Mouse (Mus musculus) heart, embryonic 15.5 days (tissue): ENCODE measurements around the gene Depdc5. TPM values are rescaled to one million over a fixed set of nuclear protein-coding genes. Genes with fewer than 3 reads are reported as not detected.
"Not testable (repeated sequence)": the region's sequence is repeated elsewhere in the genome, so short reads cannot be mapped to it uniquely, and the experiment has no call there.

ENCODE experiments used
- ATAC-seq: fragments of 200-750 bp; cut with Nextera tagmentation; replicated peaks from 2 replicates; pipeline ENCODE4 v1.8.0; 2017; ENCODE audit warnings: low read depth, moderate TSS enrichment; ENCODE audit not compliant: insufficient number of reproducible peaks, insufficient read depth, low FRiP score
- H3K27ac ChIP-seq: fragments of 300-500 bp; sonication (generic); 2 replicates; pipeline ENCODE4 v1.5.1; 2015; ENCODE audit warnings: mild to moderate bottlenecking, inconsistent platforms
- H3K27me3 ChIP-seq: fragments of 300-500 bp; sonication (generic); 2 replicates; pipeline ENCODE4 v1.6.1; 2015; ENCODE audit warnings: inconsistent platforms
- H3K36me3 ChIP-seq: fragments of 300-500 bp; sonication (generic); 2 replicates; pipeline ENCODE4 v1.6.1; 2015; ENCODE audit warnings: mild to moderate bottlenecking, inconsistent platforms
- H3K4me1 ChIP-seq: fragments of 300-500 bp; sonication (generic); replicated peaks from 2 replicates; pipeline ENCODE4 v1.6.1; 2015; ENCODE audit warnings: inconsistent platforms
- H3K4me2 ChIP-seq: fragments of 300-500 bp; sonication (generic); 2 replicates; pipeline ENCODE4 v1.6.1; 2015; ENCODE audit warnings: inconsistent platforms, mild to moderate bottlenecking, moderate library complexity
- H3K4me3 ChIP-seq: fragments of 300-500 bp; sonication (generic); 2 replicates; pipeline ENCODE4 v1.5.1; 2015; ENCODE audit warnings: mild to moderate bottlenecking, inconsistent platforms
- H3K9ac ChIP-seq: fragments of 300-500 bp; sonication (generic); 2 replicates; pipeline ENCODE4 v1.6.1; 2015; ENCODE audit warnings: mild to moderate bottlenecking, inconsistent platforms
- H3K9me3 ChIP-seq: fragments of 300-500 bp; sonication (generic); replicated peaks from 2 replicates; pipeline ENCODE4 v1.6.1; 2016; ENCODE audit warnings: inconsistent platforms
- WGBS: fragments of 180-500 bp; shearing (Covaris S2); methylation state at CpG from one replicate; pipeline ENCODE4 v1.1.7; 2015; ENCODE audit warnings: mixed read lengths; 5-methylcytosine and 5-hydroxymethylcytosine counted together
- polyA plus RNA-seq: library from polyadenylated mRNA; unstranded; fragments of >200 nt; fragmentation: Nextera tagmentation; extraction: Ambion mirVana; gene quantifications from 2 replicates; pipeline ENCODE4 v1.2.1, GENCODE M21; 2015

Gene Depdc5
- polyA plus RNA-seq, 1 experiment from 2014 or later = 16.1 TPM

DNA sequence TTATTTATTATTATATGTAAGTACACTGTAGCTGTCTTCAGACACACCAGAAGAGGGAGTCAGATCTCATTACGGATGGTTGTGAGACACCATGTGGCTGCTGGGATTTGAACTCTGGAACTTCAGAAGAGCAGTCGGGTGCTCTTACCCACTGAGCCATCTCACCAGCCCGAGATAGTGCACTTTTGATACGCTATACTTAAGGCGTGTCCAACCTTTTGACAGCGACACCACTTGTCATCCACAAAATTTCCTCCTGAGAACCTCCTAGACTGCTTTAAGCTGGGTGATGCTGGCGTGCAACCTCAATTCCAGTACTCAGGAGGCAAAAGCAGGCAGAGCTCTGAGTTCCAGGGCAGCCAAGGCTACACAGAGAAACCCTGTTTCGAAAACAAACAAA is 170.1 kb downstream of the Depdc5 start:
- H3K27ac ChIP-seq, H3K36me3 ChIP-seq, ATAC-seq, H3K4me1 ChIP-seq, H3K9ac ChIP-seq, H3K4me2 ChIP-seq, H3K27me3 ChIP-seq, H3K9me3 ChIP-seq, H3K4me3 ChIP-seq: not testable (repeated sequence)
- WGBS = 34% methylated on average over 8 of the region's 8 CpGs

DNA sequence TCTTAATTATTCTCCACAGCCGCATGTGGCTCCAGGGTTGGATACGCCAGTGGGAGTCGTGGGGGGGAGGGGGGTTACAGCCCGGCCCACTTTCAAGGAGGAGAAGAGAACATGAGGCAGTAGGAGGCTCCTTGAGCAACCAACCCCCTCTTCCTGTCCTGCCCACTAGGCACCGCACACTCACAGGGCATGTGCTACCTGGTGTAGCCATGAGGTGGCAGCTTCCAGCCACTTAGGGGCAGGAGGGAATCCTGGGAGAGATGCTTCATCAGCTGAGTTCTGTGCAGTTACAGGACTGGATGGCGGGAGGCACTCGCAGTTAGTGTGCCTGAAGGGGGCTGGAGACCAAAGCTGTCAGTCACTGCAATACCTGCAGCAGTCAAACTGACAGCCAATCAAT is 170.6 kb downstream of the Depdc5 start:
- no peak for ATAC-seq
- Histone ChIP-seq H3K9me3 (no peaks in the 10 kb centered on the region), H3K4me2 (no peak overlapping the region), H3K9ac (no peak overlapping the region), H3K4me3 (no peak overlapping the region), H3K27ac (no peak overlapping the region), H3K27me3 (no peaks in the 10 kb centered on the region), H3K36me3 (no peaks in the 10 kb centered on the region), H3K4me1 (peaks cover 6% of the 10 kb centered on the region; the same call in 1 of the 2 replicates)
- 18% methylated on average over 7 of the region's 7 CpGs for WGBS

DNA sequence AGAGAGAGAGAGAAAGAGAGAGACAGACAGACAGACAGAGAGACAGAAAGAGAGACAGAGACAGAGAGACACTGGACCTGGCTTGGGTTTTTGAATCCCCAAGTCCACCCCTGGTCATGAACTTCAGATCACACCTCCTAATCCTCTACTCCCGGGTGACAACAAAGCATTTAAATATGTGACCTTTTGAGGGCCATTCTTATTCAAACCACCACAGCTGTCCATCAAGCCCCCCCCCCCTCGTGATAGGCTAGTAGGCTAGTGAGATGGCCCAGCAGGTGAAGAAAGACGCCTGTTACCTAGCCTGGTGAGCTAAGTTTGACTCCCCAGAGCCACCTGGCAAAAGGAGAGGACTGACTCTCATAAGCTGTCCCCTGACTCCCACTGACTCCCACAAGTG is 171.4 kb downstream of the Depdc5 start:
- Histone ChIP-seq H3K4me1 (peaks cover 10% of the 10 kb centered on the region), H3K27ac (no peak overlapping the region), H3K9me3 (no peaks in the 10 kb centered on the region), H3K9ac (no peak overlapping the region), H3K36me3 (no peaks in the 10 kb centered on the region), H3K4me2 (no peak overlapping the region), H3K27me3 (no peaks in the 10 kb centered on the region), H3K4me3 (no peak overlapping the region)
- no peak for ATAC-seq
- 35% methylated on average over 3 of the region's 3 CpGs for WGBS

DNA sequence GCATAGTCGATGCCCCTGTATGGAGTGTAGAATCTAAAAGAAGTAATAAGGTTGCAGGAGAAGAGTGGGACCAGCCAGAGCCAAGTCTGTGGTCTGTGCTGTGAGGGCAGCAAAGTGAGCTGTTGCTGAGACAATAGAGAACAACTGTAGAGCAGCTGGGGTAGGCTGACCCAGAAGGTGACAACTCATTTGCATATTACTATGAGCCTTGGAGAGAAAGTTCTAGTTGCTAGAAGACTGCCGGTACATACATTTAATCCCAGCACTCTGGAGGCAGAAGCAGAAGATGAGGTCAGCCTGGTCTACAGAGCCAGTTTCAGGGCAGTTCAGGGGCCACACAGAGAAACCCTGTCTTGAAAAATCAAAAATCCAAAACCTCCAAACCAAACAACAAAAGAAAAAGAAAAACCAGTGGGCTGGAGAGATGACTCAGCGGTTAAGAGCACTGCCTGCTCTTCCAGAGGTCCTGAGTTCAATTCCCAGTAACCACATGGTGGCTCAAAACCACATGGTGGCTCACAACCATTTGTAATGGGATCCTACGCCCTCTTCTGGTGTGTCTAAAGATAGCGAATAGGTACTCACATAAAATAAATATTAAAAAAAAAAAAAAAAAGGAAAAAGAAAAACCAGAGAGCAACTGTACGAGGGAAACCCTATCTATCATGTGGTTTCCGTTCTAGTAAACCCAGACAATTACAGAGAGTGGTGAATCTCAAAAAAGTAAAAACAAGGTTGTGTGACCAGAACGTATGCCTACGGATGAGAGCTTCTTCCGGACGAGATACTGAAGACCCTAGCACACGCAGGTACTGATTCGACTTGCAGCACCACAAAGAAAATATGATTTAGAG is 175.4 kb downstream of the Depdc5 start:
- no peak for ATAC-seq
- Histone ChIP-seq H3K4me2 (peak overlapping the region; percentile 58), H3K27me3 (no peaks in the 10 kb centered on the region), H3K4me3 (peak overlapping the region; percentile 17; the same call in 1 of the 2 replicates), H3K27ac (no peak overlapping the region), H3K4me1 (peaks cover 3% of the 10 kb centered on the region), H3K36me3 (no peaks in the 10 kb centered on the region), H3K9me3 (no peaks in the 10 kb centered on the region), H3K9ac (no peak overlapping the region)
- WGBS = 39% methylated on average over 13 of the region's 13 CpGs

DNA sequence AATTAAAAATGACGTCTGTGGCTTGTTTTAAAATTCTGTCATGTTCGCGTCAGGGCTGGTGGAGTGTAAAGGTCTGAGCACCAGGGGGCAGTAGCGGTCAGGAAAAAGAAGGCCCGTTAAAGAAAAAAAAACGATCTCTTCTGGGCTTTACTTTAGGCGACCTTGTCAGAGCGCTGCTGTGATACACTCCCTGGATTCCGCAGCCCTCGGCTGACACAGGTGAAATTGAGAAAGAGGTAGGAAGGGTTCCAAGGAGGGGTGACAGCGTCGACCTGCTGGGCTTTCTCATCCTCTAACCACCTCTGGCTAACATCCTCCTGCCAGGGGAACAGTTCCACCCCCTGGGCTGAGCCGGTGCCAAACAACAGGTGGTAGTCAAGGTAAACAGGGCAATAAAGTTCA is 176.0 kb downstream of the Depdc5 start:
- no peaks in the 10 kb centered on the region for H3K27me3 ChIP-seq
- ATAC-seq = no peak
- H3K4me1 ChIP-seq = peaks cover 3% of the 10 kb centered on the region
- no peaks in the 10 kb centered on the region for H3K9me3 ChIP-seq
- peak overlapping the region; percentile 34; the same call in 1 of the 2 replicates for H3K9ac ChIP-seq
- peak overlapping the region; percentile 58 for H3K4me2 ChIP-seq
- H3K27ac ChIP-seq = no peak overlapping the region
- H3K36me3 ChIP-seq = no peaks in the 10 kb centered on the region
- WGBS = 5% methylated on average over 13 of the region's 13 CpGs
- peak overlapping the region; percentile 17 for H3K4me3 ChIP-seq

DNA sequence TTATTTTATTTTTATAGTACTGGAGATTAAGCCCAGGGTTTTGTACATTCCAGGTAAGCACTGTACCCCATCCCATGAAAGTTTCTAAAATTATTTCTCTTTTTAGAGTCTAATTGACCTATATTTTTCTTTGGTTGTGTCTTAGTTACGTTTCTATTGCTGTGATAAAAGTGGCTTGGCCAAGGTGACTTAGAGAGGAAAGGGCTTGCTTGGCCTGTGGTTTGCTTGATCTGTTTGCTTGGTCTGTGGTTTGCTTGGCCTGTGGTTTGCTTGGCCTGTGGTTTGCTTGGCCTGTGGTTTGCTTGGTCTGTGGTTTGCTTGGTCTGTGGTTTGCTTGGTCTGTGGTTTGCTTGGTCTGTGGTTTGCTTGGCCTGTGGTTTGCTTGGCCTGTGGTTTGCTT is 177.2 kb downstream of the Depdc5 start:
- H3K4me3 ChIP-seq, ATAC-seq, H3K27me3 ChIP-seq, H3K4me2 ChIP-seq, H3K27ac ChIP-seq, H3K9ac ChIP-seq, H3K9me3 ChIP-seq, H3K36me3 ChIP-seq, H3K4me1 ChIP-seq: not testable (repeated sequence)
- WGBS = 80% methylated on average over 1 of the region's 1 CpGs

DNA sequence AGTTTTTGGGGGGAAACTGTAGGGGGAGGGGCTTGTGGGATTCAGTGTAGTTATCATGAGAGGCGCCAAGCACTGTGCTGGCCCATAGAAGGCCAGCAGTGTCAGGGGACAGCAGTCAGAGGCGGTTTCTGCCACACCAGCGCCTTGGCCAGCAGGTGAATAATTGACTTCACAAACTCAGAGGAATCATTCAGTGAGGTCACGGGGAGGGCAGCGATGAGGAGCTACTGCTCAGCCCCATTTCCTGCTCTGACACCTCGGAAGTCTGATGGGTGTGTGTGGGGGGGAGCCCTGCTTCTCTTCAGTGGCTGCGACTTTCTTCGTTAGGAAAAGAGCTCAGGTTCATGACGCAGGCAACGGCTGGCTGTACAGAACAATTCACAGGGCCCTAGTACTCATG is 179.9 kb downstream of the Depdc5 start:
- Histone ChIP-seq H3K36me3 (no peaks in the 10 kb centered on the region), H3K9me3 (no peaks in the 10 kb centered on the region), H3K4me1 (peaks cover 3% of the 10 kb centered on the region), H3K27me3 (no peaks in the 10 kb centered on the region), H3K4me2 (no peak overlapping the region), H3K9ac (no peak overlapping the region), H3K27ac (no peak overlapping the region), H3K4me3 (no peak overlapping the region)
- 54% methylated on average over 10 of the region's 10 CpGs for WGBS
- ATAC-seq = no peak

Other genes with a start within 250 kb of the Depdc5 start
- 38.7 and 49.8 TPM in 2 replicates for gene Pisd, start 78.1 kb upstream of the Depdc5 start, polyA plus RNA-seq
- not detected in 2 replicates for gene Gm20671, start 36.6 kb upstream of the Depdc5 start, polyA plus RNA-seq
- gene Prr14l, start 9.4 kb upstream of the Depdc5 start, polyA plus RNA-seq = 8.8 and 9.1 TPM in 2 replicates
- 434 and 441 TPM in 2 replicates for gene Ywhah, start 155.1 kb downstream of the Depdc5 start, polyA plus RNA-seq
- gene Slc5a1, start 240.5 kb downstream of the Depdc5 start, polyA plus RNA-seq = not detected in 2 replicates